Mouse (Mus musculus) c-Kit-positive CD71-positive TER-119-negative erythroid progenitor cells, embryonic 14.5 days (primary cell): ENCODE results near the gene Iqsec1.

Experiments used
- DNase-seq: peaks from one replicate; pipeline ENCODE4 v3.0.0-alpha.2; 2013; ENCODE audit warnings: low read depth

The Iqsec1 gene

DNA sequence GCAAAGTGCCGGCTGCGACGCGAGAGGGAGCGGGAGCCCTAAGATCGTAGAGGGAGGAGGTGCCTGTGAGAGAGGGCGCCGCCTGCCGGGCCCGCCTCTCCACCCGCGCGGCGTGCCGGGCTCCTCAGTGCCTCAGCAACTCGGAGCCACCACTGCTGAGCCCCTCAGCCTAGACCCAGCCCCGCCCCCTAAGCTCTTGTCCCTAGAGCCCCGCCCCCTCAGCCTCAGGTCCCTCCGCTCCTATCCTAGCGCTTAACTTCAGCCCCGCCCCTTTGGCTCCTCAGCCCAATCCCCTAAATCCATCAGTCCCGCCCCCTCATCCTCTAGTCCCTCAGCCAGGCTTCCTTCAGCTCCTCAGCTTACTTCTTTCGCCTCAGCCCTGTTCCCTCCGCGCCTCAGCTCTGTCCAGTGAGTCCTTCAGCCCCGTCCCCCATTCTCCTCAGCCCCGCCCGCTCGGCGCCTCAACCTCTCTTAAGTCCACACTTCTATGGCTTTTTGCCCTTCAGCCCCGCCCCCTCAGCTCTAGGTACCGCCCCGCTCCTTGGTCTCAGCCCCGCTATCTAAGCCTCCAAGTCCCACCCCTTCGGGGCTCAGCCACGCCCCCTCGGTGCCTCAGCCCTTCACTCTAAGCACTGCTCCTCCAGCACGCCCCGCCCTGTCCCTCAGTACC, at the start of gene Iqsec1:
TSS of gene Iqsec1 (minus strand) at position 38 of the 670 bp plus-strand sequence.
- peak; percentile 98 for DNase-seq

GRCm38 (mm10) chr6:91028256-91028655, 39.8 kb upstream of the Iqsec1 start:
- no peak for DNase-seq

GRCm38 (mm10) chr6:91020810-91021209, 32.3 kb upstream of the Iqsec1 start:
- no peak for DNase-seq

DNA sequence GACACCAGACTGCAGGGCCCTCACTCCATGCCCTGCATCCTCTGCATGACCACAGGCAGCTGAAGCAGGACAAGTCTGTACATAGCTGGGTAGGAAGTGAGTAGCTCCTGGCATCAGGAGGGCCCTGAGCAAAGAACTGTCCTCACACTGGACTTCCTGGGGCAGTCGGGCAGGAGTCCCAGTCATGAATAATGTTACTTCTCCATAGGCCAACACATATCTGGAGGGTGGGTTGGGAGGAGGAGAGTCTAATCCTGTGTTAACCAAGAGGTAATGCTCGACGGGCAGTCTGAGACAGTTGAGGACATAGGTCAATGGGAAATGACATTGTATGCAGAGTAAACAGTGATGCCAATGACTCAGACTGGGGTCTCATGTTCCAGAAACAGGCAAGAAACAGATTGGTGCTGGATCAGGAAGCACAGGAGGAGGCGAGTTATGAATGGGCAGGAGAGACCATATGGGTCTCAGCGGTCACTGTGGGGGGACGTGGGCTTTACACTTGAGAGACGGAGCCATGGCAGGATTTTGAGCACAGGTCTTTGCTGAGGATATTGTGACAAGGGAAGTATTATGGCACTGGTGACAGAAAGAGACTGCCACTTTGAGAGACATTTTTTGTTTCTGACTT, 28.2 kb upstream of the Iqsec1 start:
- no peak for DNase-seq

GRCm38 (mm10) chr6:91014198-91014958, 25.9 kb upstream of the Iqsec1 start:
- DNase-seq = no peak

DNA sequence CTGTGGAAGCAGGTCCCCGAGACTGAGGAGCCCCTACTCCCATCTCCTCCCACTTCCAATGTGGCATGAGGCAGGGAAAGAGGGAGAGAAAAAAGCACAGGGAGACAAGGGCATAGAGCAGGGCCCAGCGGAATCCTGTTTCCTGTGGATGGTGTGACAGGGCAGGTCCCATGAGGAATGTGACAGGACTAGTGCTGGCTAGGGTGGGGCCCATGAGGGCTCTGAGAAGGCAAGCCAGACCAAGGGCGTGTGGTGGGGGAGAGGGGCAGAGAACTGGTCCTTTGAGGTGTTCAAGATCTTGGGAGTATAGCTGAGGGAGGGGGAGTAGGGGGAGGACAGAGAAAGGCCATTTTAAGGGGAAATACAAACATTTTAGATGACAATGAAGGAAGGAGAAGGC, 24.0 kb upstream of the Iqsec1 start:
- no peak for DNase-seq

GRCm38 (mm10) chr6:91011568-91011967, 23.1 kb upstream of the Iqsec1 start:
- no peak for DNase-seq

DNA sequence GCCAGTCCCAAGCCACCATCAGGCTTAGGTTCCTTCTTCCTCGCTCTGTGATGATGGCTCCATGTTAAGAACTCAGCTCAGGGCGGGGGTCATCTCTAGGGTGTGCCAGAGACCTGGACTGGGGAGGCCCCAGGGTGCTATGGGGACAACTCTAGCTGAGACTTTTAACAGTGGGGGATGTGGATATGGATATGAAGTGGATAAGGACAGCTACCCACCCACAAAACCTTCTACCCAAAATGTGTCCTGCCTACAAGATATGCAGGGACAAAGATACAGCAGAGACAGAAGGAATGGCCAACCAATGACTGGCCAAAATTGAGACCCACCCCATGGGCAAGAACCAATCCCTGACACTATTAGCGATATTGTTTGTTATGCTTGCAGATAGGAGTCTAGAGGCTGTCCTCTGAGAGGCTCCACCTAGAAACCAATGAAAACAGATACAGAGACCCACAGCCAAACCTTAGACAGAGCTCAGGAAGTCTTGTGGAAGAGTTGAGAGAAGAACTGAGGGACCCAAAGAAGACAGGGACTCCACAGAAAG, 19.9 kb upstream of the Iqsec1 start:
- no peak for DNase-seq

GRCm38 (mm10) chr6:91007207-91007606, 18.7 kb upstream of the Iqsec1 start:
- DNase-seq = no peak

DNA sequence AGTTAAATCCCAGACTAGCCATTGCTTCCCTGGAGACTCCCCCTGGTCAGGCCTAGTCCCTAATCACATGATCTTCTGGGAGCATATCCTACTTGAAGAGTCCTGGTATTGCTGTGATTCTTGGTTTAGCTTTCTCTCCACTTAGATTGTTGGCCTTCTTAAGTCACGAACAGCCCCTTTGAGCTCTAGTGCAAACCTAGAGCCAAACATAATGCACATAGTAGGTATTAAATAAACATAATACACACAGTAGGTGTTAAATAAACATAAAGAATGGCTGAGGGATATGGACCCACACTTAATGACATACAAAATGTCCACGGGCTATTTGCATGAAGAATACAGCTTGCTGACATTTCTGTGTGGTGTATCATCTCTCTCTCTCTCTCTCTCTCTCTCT, 15.7 kb upstream of the Iqsec1 start:
- DNase-seq = no peak

DNA sequence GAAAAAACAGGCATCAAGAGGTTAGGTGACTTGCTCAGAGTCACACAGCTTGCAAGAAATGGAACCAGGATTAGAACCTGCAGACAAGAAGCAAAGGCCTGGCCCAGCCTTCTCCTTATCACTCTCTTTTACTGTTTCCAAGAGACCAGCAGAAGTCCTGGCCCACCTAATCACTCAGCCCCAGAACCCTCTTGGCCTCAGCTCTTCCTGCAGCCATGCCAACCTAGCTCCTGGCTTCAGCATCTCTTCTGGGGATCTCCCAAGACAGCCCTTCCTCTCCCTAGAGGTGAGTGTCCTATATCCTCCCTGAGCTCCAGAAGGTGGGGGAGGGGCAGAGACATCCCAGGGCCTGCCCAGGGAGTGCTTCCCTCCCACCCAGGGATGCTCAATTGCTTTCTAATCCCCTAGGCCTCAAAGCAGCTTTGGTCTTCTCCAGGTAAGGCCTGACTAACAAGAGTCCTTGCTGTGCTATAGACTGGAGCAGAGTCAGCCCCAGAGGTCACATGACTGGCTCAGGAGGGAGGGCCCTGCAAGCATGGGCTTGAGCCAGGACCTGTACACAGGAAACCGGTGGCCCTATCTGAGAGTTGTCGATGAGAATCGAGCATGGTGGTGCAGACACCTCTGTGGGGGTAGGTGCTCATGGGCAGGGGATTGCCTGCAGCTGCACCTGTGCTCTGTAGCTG, 15.0 kb upstream of the Iqsec1 start:
- DNase-seq = no peak

GRCm38 (mm10) chr6:91001566-91001965, 13.1 kb upstream of the Iqsec1 start:
- DNase-seq = no peak

DNA sequence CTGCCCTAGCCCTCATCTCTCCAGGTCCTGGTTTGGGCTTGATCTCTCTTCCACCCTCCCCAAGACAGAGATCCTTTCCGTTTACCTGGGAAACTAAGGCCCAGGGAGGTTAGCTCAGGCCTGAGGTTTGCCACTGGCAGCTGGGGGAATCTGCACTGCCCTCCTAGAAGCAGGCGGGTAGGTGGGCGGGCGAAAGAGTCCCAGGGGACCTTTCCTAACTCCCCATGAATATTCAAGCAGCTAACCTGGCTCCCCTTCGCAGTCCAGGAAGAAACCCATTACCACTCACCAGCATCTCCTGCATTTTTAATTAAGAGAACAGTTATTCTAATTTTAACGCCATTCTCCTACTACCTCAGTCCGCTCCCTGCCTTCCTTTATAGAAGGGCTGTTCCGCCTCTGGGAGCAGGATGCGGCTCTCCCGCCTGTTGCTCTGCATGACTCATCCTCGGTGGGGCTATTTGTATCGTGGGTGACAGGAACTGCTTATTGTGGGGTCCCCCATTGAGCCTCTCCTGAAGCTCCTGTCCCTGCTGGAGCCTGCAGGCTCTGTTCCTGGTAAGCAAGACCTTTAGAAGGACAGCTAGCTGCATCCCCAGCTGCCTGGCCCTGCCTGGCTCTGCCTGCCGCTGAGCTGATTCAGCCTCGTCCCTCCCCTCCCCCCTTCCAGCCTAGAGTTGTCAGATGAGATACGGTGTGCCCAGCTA, 12.5 kb upstream of the Iqsec1 start:
- no peak for DNase-seq

GRCm38 (mm10) chr6:90999176-90999575, 10.7 kb upstream of the Iqsec1 start:
- no peak for DNase-seq

GRCm38 (mm10) chr6:90997025-90997424, 8.5 kb upstream of the Iqsec1 start:
- DNase-seq = no peak

GRCm38 (mm10) chr6:90996181-90996580, 7.7 kb upstream of the Iqsec1 start:
- DNase-seq = no peak

DNA sequence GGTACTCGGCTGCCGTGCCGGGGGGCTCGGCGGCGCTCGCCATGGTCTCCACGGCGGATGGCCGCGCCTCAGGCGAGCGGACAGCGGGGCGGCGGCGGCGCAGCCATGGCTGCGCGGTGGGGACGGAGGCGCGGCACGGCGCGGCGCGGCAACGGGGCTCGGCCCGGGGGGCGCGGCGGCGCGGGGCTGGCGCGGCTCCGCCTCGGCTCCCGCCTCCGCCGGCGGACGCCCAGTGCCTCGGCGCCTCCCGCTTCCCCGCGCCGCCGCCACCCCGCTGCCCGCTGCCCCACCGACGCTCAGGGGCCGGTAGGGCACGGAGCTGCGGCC, 223 bp downstream of the Iqsec1 start:
- DNase-seq = no peak

GRCm38 (mm10) chr6:90987561-90988298, 755 bp downstream of the Iqsec1 start:
- DNase-seq = no peak

DNA sequence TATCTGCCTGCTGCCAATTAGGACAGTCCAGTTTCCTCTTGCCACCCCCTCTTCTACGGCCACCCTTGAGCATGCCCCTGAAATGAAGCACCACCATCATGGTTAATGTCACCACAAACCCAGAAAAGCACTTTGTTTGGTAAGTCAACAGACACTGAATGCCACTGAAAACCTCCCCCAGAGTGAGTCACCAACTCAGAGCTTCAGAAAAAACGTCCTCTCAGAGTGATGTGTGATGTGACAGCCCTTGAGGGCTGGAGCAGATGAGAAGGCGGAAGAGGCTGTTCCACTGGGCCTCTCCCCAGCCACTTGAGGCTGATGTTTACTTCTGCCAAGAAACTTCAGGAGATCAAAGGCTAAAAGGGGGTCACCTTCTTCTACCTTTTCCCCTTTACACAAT, 4.4 kb downstream of the Iqsec1 start:
- DNase-seq = no peak

DNA sequence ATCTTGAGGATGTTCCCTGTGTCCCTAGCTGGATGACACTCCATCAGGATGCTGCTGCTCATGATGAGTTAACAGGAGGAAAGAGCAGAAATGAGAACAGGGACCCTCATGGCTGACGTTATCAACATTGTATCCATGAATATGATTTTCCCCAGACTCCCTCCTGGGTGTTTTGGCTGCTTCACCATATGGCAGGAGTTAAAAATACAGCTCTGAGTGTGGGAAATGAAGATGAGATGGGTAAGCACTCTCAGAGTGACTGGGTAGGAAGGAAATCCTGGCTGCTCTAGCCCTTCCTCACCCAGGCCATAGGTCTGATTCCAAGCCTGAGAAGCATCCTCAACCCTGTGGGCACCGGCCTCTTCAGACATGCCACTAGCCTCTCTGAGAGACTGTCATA, 14.2 kb downstream of the Iqsec1 start:
- no peak for DNase-seq

DNA sequence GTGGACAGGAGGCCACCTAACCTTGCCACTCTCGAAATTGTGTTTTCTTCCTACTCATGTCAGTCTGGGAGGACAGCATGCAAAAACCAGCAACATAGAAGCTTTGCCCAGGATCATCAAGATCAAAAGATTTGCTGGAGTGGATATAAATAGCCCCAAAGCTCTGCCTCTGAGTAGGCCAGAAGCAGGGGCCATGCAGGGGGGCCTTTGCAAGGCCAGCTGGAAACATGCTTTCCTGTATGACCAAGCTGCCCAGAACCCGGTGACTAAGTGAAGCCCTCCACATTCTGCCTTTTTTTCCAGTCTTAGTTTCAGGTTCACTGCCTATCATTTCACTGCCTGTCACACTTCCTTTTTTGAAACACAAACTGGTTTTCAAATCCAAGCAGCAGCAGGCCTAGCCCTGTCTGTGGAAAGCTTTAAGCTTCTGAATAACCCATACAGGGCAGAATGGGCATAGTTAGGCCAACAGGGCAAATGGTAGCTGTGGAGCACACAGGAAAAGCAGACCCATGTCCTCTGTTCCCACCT, 19.1 kb downstream of the Iqsec1 start:
- no peak for DNase-seq
